Mouse (Mus musculus) cerebellum, adult 18-20 months (tissue): Measurements from ENCODE around the gene Dnah10.
A peak's percentile ranks its signal among the peaks of the same experiment; 100 is the strongest.

Experiments
- DNase-seq, 2 experiments: peaks; one replicate each; pipeline ENCODE4 v3.0.0; 2021

Dnah10 gene

GRCm38 (mm10) chr5:124873096-124873495, 148.2 kb downstream of the Dnah10 start:
- DNase-seq, result no peak

GRCm38 (mm10) chr5:124873890-124874601, 149.2 kb downstream of the Dnah10 start:
- DNase-seq, result no peak

DNA sequence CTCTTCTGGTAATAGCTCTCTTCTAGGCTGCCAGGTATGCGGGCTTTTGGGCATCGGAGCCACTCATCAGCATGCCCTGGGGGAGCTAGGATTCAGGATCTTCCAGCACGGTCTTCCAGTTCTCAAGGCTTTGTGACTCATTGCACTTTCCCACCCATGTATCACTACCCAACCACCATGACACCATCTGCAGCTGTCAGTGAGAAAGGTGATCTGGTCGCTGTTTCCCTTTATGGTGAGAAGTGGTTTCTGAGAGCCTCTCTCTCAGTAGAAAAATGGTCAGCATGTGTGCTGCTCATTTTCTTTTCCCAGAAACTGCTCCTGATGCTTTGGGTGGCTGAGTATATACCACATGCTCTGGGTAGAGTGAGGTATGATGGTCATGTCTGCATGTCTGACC, 154.4 kb downstream of the Dnah10 start:
- no peak for DNase-seq

DNA sequence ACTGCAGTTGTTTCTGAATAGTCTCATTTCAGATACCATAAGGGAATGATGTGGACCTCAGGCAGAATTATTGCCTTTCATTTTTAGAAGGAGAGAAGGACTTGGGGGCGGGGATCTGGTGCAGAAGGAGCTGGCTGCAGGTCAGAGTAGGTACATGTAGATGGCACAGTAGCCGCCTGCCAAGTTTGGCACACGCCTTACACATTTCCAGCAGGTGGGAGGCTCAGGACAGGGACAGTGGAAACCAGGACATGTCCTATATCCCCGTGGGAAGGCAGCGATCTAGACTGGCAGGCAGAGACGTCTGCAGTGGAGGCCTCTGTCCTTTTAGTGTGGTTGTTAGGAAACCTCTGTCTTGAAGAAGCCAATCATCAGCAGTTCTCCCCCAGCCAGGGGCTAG, 154.9 kb downstream of the Dnah10 start:
- peak; percentile 39 to 55 for DNase-seq

DNA sequence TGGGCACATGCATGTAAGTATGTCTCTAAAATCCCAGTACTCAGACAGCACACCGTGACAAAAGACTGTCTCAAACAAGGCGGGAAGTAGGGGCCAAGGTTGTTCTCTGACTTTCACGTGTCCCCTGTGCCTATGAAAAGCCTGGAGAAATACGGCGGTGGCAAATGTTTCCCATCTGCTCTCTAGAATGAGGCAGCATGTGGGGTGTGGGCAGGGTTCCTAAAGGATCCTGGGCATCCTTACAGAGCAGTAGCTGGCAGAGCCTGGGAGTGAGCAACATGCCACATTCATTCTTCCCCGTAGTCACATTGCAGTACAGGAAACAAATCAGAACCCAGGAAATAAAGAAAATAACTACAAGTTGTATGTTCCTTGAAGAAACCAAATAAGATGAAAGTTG, 159.0 kb downstream of the Dnah10 start:
- peak; percentile 76 to 84 for DNase-seq
